Mouse (Mus musculus) small intestine, adult 2 months (tissue): ENCODE measurements around the gene Psmc3ip. TPM values are rescaled to one million over a fixed set of nuclear protein-coding genes. Genes with fewer than 3 reads are reported as not detected.

Experiments
- H3K27ac ChIP-seq: fragments of 200-500 bp; 2 replicates; pipeline ENCODE4 v1.5.1; 2012; ENCODE audit warnings: low read depth, low read length, control low read depth, inconsistent platforms; ENCODE audit not compliant: insufficient read depth
- H3K27me3 ChIP-seq: fragments of 200-500 bp; 2 replicates; pipeline ENCODE4 v1.6.1; 2012; ENCODE audit warnings: mild to moderate bottlenecking, moderate library complexity, low read length, inconsistent platforms; ENCODE audit not compliant: control insufficient read depth, insufficient read depth
- H3K36me3 ChIP-seq: fragments of 200-500 bp; 2 replicates; pipeline ENCODE4 v1.6.1; 2012; ENCODE audit warnings: mild to moderate bottlenecking, low read length, control low read depth, inconsistent platforms; ENCODE audit not compliant: control insufficient read depth, insufficient read depth
- H3K4me1 ChIP-seq: fragments of 200-500 bp; 2 replicates; pipeline ENCODE4 v1.6.1; 2012; ENCODE audit warnings: low read length, inconsistent platforms, mixed read lengths; ENCODE audit not compliant: control insufficient read depth, insufficient read depth, insufficient read length
- H3K4me3 ChIP-seq: fragments of 200-500 bp; 2 replicates; pipeline ENCODE4 v1.5.1; 2012; ENCODE audit warnings: low read depth, mild to moderate bottlenecking, control low read depth, inconsistent platforms, low read length, moderate library complexity
- CTCF ChIP-seq: fragments of 200-500 bp; IDR thresholded peaks from 2 replicates; pipeline ENCODE4 v1.5.1; 2012; ENCODE audit warnings: low read depth, mild to moderate bottlenecking, control low read depth, inconsistent platforms, low read length, moderate library complexity, mixed read lengths; ENCODE audit not compliant: insufficient replicate concordance, insufficient read length; ENCODE audit errors: extremely low read depth
- POLR2A ChIP-seq: fragments of 200-500 bp; IDR thresholded peaks from 2 replicates; pipeline ENCODE4 v1.6.1; 2012; ENCODE audit warnings: low read depth, mild to moderate bottlenecking, control low read depth, inconsistent platforms, low read length, moderate library complexity
- WGBS: fragments of 180-500 bp; shearing (Covaris S2); methylation state at CpG from one replicate; pipeline ENCODE4 v1.1.7; 2018; 5-methylcytosine and 5-hydroxymethylcytosine counted together
- polyA plus RNA-seq: library from polyadenylated mRNA; depleted of rRNA; stranded (reverse); fragments of >200 nt; gene quantifications from 2 replicates; pipeline ENCODE4 v1.2.3, GENCODE M21; 2012

Gene Psmc3ip
- polyA plus RNA-seq, 1 experiment = 0.46 TPM

DNA sequence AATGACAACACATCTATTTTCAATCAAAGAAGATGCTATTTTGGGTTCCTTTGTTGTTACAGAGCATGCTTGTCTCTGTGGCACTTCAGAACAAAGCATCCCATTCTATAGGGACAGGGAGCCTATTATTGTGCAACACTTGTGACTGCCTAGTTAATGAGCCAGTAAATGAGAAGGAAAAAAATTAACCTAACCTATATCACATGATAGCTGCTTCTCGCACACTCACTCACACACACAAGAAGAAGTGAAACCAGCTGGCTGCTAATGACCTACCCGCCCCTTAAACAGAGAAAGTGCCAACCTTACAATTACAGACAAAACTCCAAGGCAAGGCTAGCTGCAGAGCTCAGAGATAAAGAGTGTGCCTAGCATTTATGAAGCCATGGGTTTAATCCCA is 20.3 kb upstream of the Psmc3ip start:
- Histone ChIP-seq H3K36me3 (peaks cover 8% of the 10 kb centered on the region), H3K27ac (peak overlapping the region; percentile 5; the same call in 1 of the 2 replicates), H3K4me1 (peaks cover 12% of the 10 kb centered on the region), H3K4me3 (no peak overlapping the region), H3K27me3 (no peaks in the 10 kb centered on the region)
- TF ChIP-seq CTCF (no peak), POLR2A (no peak)
- WGBS = 14% methylated on average over 2 of the region's 2 CpGs

DNA sequence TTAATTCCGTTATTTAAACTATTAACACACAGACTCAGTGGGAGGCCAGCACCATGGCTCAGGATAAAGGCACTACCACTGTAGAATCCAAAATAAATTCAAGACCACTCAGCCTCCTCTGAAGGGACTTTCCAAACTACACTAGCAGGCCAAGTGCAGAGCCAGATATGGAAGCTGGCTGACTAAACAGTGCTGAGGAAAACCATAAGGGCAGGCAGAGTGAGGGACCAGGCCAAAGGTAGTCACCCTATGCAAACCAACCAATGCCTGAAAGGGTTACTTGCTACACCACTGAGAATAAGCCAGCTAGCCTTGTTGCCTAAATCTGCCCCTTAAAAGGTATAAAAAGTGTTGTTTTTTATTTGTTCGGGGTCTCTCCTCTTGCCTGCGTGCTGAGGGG is 16.9 kb upstream of the Psmc3ip start:
- Histone ChIP-seq H3K27me3 (no peaks in the 10 kb centered on the region), H3K27ac (no peak overlapping the region), H3K4me3 (no peak overlapping the region), H3K4me1 (peaks cover 7% of the 10 kb centered on the region), H3K36me3 (peaks cover 11% of the 10 kb centered on the region)
- TF ChIP-seq CTCF = no peak
- no peak for TF ChIP-seq POLR2A
- WGBS = 94% methylated on average over 3 of the region's 3 CpGs

DNA sequence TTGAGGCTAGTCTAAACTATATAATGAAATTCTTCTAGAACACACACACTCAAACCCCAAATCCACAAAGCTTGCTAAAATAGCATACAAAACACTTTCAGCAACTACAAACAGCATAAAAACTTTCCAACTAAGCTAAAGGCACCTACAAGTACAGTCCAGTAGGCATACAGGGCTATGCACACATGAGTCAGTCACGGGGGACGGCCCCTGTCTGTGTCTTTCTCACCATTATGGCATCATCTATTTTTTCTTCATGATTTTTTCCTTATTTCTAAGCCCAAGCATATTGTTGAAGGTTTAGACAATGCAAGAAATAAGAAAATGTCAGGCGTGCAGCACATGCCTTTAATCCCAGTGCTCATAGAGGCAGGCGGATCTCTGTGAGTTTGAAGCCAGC is 15.9 kb upstream of the Psmc3ip start:
- WGBS = 86% methylated on average over 4 of the region's 4 CpGs
- no peak overlapping the region for H3K4me3 ChIP-seq
- H3K27ac ChIP-seq = peak overlapping the region; percentile 73; the same call in 1 of the 2 replicates
- no peaks in the 10 kb centered on the region for H3K27me3 ChIP-seq
- peaks cover 6% of the 10 kb centered on the region; the same call in 1 of the 2 replicates for H3K4me1 ChIP-seq
- TF ChIP-seq CTCF = no peak
- H3K36me3 ChIP-seq = 0 out of 2 replicates have a peak, but pooled peaks cover 7% of the 10 kb centered on the region

DNA sequence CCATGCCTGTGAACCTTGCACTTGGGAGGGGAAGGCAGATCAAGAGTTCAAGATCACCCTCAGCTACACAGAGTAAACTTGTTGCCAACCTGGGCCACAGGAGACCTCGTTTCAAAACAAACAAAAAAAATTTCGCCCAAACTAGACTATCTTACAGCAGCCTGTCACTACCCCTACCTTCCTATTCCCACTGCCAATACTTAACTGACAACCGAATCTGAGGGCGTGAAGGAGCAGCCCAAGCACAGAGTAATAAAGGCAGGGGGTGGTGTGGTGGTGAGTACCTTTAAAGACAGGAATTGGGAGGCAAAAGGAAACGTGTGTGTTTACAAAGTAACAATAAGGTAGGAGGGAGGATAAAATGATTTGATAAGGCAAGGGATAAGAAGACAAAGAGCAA is 15.5 kb upstream of the Psmc3ip start:
- peaks cover 5% of the 10 kb centered on the region; the same call in 1 of the 2 replicates for H3K4me1 ChIP-seq
- H3K27me3 ChIP-seq = no peaks in the 10 kb centered on the region
- peaks cover 9% of the 10 kb centered on the region; the same call in 1 of the 2 replicates for H3K36me3 ChIP-seq
- no peak overlapping the region for H3K4me3 ChIP-seq
- TF ChIP-seq CTCF (no peak), POLR2A (no peak)
- peak overlapping the region; percentile 73 for H3K27ac ChIP-seq
- WGBS = 23% methylated on average over 5 of the region's 5 CpGs

DNA sequence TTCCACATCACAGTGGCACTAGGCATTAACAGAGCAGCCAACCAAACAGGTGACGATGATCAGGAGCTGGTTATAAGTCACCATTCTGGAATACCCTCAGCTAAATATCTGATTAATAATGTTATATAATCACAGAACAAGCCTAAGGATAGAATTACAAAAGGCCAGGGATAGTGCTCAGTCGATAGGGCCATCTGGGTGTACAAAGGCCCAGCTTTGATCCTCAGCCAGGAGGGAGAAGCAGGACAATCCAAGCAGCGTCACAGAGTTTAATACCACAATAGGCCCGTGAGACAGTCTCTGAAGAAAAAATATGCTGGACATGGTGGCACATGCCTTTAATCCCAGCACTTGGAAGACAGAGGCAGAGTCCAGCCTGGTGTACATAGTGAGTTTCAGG is 14.1 kb upstream of the Psmc3ip start:
- Histone ChIP-seq H3K27me3 (no peaks in the 10 kb centered on the region), H3K27ac (no peak overlapping the region), H3K4me1 (peaks cover 3% of the 10 kb centered on the region; the same call in 1 of the 2 replicates), H3K4me3 (no peak overlapping the region), H3K36me3 (peaks cover 17% of the 10 kb centered on the region)
- TF ChIP-seq CTCF (no peak), POLR2A (no peak)
- 78% methylated on average over 4 of the region's 4 CpGs for WGBS

DNA sequence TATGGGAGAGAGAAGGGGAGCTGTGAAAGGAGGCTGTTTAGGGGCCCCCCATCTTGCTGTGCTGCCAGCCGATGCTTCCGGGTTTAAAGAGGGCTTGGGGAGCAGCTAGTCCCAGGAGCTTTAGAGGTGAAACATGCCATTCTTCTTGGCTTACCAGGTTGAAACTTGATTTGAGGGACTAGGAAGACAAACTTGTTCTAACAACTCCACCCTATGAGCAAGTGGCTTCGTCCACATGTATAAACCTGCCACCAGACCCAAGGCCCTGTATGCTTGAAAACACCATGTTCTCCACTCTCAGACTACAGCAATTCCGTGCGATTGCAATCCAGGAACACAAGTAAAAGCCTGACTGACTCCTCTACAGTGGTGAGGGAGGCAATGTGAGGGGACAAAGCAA is 7.8 kb upstream of the Psmc3ip start:
- no peak overlapping the region for H3K4me3 ChIP-seq
- peaks cover 60% of the 10 kb centered on the region for H3K36me3 ChIP-seq
- H3K27me3 ChIP-seq = no peaks in the 10 kb centered on the region
- TF ChIP-seq POLR2A = no peak
- no peak for TF ChIP-seq CTCF
- H3K4me1 ChIP-seq = no peaks in the 10 kb centered on the region
- WGBS = 89% methylated on average over 5 of the region's 5 CpGs
- H3K27ac ChIP-seq = no peak overlapping the region

DNA sequence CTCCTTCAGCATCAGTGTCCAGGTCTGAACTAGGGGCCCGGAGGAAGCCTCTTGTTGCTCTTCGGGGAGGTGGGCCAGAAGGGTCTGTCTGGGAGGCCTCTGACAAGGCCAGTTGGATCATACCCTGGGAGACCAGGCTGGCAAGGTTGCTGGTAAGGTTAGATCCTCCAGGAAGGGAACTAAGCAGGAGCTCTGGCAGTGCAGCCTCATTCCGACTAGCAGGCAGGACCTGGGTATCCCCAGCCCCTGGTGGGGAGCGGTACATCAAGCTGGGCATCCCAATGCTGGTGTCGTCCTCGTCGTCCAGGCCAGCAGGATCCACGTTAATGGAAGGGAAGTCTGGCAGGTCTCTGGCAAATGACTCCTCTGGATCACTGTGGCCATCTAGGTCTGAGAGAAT is 3.0 kb upstream of the Psmc3ip start:
- H3K4me3 ChIP-seq = no peak overlapping the region
- no peaks in the 10 kb centered on the region for H3K4me1 ChIP-seq
- TF ChIP-seq POLR2A (no peak), CTCF (no peak)
- H3K27ac ChIP-seq = no peak overlapping the region
- WGBS = 91% methylated on average over 8 of the region's 8 CpGs
- no peaks in the 10 kb centered on the region for H3K27me3 ChIP-seq
- peaks cover 56% of the 10 kb centered on the region for H3K36me3 ChIP-seq
